ENCODE assay signal across 29 mouse cellular contexts in the genomic region with DNA sequence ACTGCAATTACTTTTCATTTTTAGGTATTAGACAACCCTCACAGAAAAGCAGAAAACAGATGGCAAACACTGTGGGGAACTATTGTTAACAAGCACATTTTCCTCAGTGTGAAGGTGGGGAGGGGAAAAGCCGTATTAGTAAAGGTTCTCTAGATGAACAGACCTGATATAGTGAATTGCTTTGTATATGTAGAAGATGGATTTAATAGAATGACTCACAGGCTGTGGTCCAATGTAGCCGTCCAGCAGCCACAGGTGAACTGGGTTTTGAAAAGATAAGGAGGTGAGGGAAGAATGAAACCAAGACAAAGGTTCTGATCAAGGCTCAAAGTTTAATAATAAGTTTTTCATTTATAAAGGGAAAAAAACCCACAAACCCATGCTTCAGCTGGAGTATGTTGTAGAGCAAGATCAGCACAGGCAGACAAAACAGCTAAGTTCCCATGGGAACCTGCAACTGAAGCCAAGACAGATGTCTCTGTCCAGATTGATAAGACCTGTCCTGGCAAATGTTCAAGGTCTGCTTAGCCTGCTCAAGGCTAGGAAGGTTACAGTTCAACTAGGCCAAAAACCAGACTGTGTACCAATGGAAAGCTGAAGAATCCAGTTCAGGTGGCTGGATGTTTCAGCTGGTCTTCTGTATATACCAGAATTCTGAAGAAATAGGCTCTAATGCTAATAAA. TPM values are rescaled to one million over a fixed set of nuclear protein-coding genes. Genes with fewer than 3 reads are reported as not detected.
DNase-seq lines count a peak whose midpoint lies in the region; ATAC-seq and TF ChIP-seq lines count a peak whose summit lies in the region.
"Had no signal": no experiment of that assay in that cellular context is flagged by ENCODE, and none has a peak within 500 bp of the region (broad histone marks: within the 10 kb centered on the region; RNA-seq: fewer than 3 reads in every experiment).

No protein-coding gene starts in this region.

- no peak for DNase-seq in liver, embryonic 14.5 days (ENCODE audit: low read depth in 3 of 3, low spot score in 3 of 3)
- DNase-seq in liver = no peak
- DNase-seq in testis, postnatal 14 days (ENCODE audit: low spot score) = peak; percentile 14
- no peak for DNase-seq in testis, postnatal 10 days (ENCODE audit: low spot score)
- DNase-seq in kidney, adult 8-10 months = no peak
- DNase-seq in embryo, embryonic 11 days = no peak
- DNase-seq: cerebellum, adult 8-10 months; forebrain, postnatal 0 days; right cerebral cortex, postnatal 14 days; thymus, adult 2 months had no signal

- TF ChIP-seq CTCF in liver, embryonic 14.5 days (IDR thresholded peaks at IDR 0.05; ENCODE audit: low read depth) = no peak

- TF ChIP-seq EP300 in liver, embryonic 14.5 days (IDR thresholded peaks at IDR 0.05; ENCODE audit: low read depth) = no peak; the same call in 1 of the 2 replicates

- peak; percentile 42; the same call in 1 of the 2 replicates for ATAC-seq in liver, embryonic 14.5 days (ENCODE audit: insufficient read depth)
- peak; percentile 81 for ATAC-seq in erythroblast, adult 5-6 weeks (replicated peaks; ENCODE audit: low FRiP score, poor library complexity, severe bottlenecking)
- ATAC-seq in stomach, embryonic 16.5 days (ENCODE audit: insufficient read depth, low FRiP score) = peak; percentile 47; the same call in 1 of the 2 replicates
- ATAC-seq: CD4-positive, CD25-positive, alpha-beta regulatory T cell, adult 4 months; forebrain, postnatal 0 days; inflammation-experienced regulatory T-cells, adult 6 months had no signal

- no peaks in the 10 kb centered on the region for H3K4me1 ChIP-seq in liver, embryonic 14.5 days (replicated peaks; ENCODE audit: control insufficient read depth in 2 of 2, insufficient read depth in 2 of 2, low read length in 1 of 2)
- no peaks in the 10 kb centered on the region for H3K4me1 ChIP-seq in stomach, embryonic 16.5 days (ENCODE audit: control insufficient read depth, insufficient read depth, low read length)
- H3K4me1 ChIP-seq: embryonic facial prominence, embryonic 13.5 days; forebrain, embryonic 10.5 days; hindbrain, embryonic 13.5 days; limb, embryonic 13.5 days; midbrain, embryonic 12.5 days had no signal

- no peaks in the 10 kb centered on the region for H3K9me3 ChIP-seq in liver, embryonic 14.5 days (ENCODE audit: control insufficient read depth, low read length)
- no peaks in the 10 kb centered on the region for H3K9me3 ChIP-seq in stomach, embryonic 16.5 days (replicated peaks; ENCODE audit: control insufficient read depth, low read length)
- H3K9me3 ChIP-seq: embryonic facial prominence, embryonic 13.5 days; forebrain, embryonic 10.5 days; hindbrain, embryonic 13.5 days; limb, embryonic 13.5 days; midbrain, embryonic 12.5 days had no signal

- no peak overlapping the region for H3K4me3 ChIP-seq in liver, embryonic 14.5 days (ENCODE audit: insufficient read depth in 1 of 2, low read depth in 2 of 2, low read length in 2 of 2)
- no peak overlapping the region for H3K4me3 ChIP-seq in stomach, embryonic 16.5 days (replicated peaks; ENCODE audit: low read length)
- H3K4me3 ChIP-seq: embryonic facial prominence, embryonic 13.5 days; forebrain, embryonic 10.5 days; hindbrain, embryonic 13.5 days; limb, embryonic 13.5 days; midbrain, embryonic 12.5 days; myocyte had no signal

- no peaks in the 10 kb centered on the region for H3K27me3 ChIP-seq in liver, embryonic 14.5 days (ENCODE audit: control insufficient read depth, insufficient read depth, low read length)
- H3K27me3 ChIP-seq in stomach, embryonic 16.5 days (ENCODE audit: control insufficient read depth, insufficient read depth, low read length) = no peaks in the 10 kb centered on the region
- H3K27me3 ChIP-seq: embryonic facial prominence, embryonic 13.5 days; hindbrain, embryonic 13.5 days; limb, embryonic 13.5 days; midbrain, embryonic 12.5 days had no signal

- WGBS in liver, embryonic 14.5 days (ENCODE audit: insufficient replicate concordance) = 40% methylated on average over 2 of the region's 2 CpGs
- whole genome bisulfite sequencing in stomach, embryonic 16.5 days = 73% methylated on average over 2 of the region's 2 CpGs

- H3K27ac ChIP-seq in liver, embryonic 14.5 days = no peak overlapping the region
- H3K27ac ChIP-seq in stomach, embryonic 16.5 days (ENCODE audit: low read length) = no peak overlapping the region
- H3K27ac ChIP-seq: embryonic facial prominence, embryonic 13.5 days; forebrain, embryonic 10.5 days; hindbrain, embryonic 13.5 days; kidney, postnatal 0 days; limb, embryonic 13.5 days; macrophage; midbrain, embryonic 12.5 days had no signal

- H3K9ac ChIP-seq in liver, embryonic 14.5 days (replicated peaks) = no peak overlapping the region
- H3K9ac ChIP-seq in stomach, embryonic 16.5 days (ENCODE audit: low read length) = no peak overlapping the region
- H3K9ac ChIP-seq: embryonic facial prominence, embryonic 13.5 days; forebrain, postnatal 0 days; hindbrain, embryonic 13.5 days; limb, embryonic 13.5 days; midbrain, embryonic 12.5 days had no signal

- H3K4me2 ChIP-seq in liver, embryonic 14.5 days (ENCODE audit: low read depth) = no peak overlapping the region
- no peak overlapping the region for H3K4me2 ChIP-seq in stomach, embryonic 16.5 days (ENCODE audit: low read depth, low read length)
- H3K4me2 ChIP-seq: embryonic facial prominence, embryonic 13.5 days; hindbrain, embryonic 13.5 days; limb, embryonic 13.5 days; midbrain, embryonic 12.5 days had no signal

- H3K36me3 ChIP-seq in liver, embryonic 14.5 days (replicated peaks; ENCODE audit: control insufficient read depth, insufficient read depth, low read depth) = no peaks in the 10 kb centered on the region
- no peaks in the 10 kb centered on the region for H3K36me3 ChIP-seq in stomach, embryonic 16.5 days (ENCODE audit: control insufficient read depth, insufficient read depth, low read length)
- H3K36me3 ChIP-seq: embryonic facial prominence, embryonic 13.5 days; forebrain, embryonic 10.5 days; hindbrain, embryonic 13.5 days; limb, embryonic 13.5 days; midbrain, embryonic 12.5 days had no signal

RNA-seq across cellular contexts. Expression of gene Vmn2r84, which starts 21.5 kb away (rescaled TPM):
- polyA plus RNA-seq in liver, embryonic 14.5 days (2012; rRNA removed) = not detected in 2 replicates
- 0.01 and 0.03 TPM in 2 replicates for polyA plus RNA-seq in liver, embryonic 14.5 days (2014; fragmentation: Nextera tagmentation; extraction: Ambion mirVana)
- total RNA-seq in erythroblast, adult 5-6 weeks (2015; ENCODE audit: low replicate concordance) = not detected in 2 replicates
- total RNA-seq in erythroblast, adult 5-6 weeks (2017; ENCODE audit: low replicate concordance) = 0.17 TPM in 1 of 2 replicates, not detected in the other
- not detected in 2 replicates for polyA plus RNA-seq in stomach, embryonic 16.5 days (2015; fragmentation: Nextera tagmentation; extraction: Ambion mirVana)
- total RNA-seq: adrenal gland, postnatal 36 days; gastrocnemius, postnatal 4 days; heart, postnatal 14 days had no signal
- polyA plus RNA-seq: embryonic facial prominence, embryonic 13.5 days; forebrain, embryonic 10.5 days; hindbrain, embryonic 13.5 days; kidney, postnatal 0 days; limb, embryonic 13.5 days; lung, embryonic 16.5 days; macrophage; midbrain, embryonic 12.5 days; myocyte; urinary bladder, adult 2 months had no signal

RNA-seq across cellular contexts. Expression of gene Tespa1, which starts 50.0 kb away (rescaled TPM):
- polyA plus RNA-seq in liver, embryonic 14.5 days (2012; rRNA removed) = 0.71 and 1.3 TPM in 2 replicates
- 0.93 and 1.2 TPM in 2 replicates for polyA plus RNA-seq in liver, embryonic 14.5 days (2014; fragmentation: Nextera tagmentation; extraction: Ambion mirVana)
- 0.77 and 2.7 TPM in 2 replicates for total RNA-seq in erythroblast, adult 5-6 weeks (2015; ENCODE audit: low replicate concordance)
- total RNA-seq in erythroblast, adult 5-6 weeks (2017; ENCODE audit: low replicate concordance) = 2.5 and 3.2 TPM in 2 replicates
- polyA plus RNA-seq in stomach, embryonic 16.5 days (2015; fragmentation: Nextera tagmentation; extraction: Ambion mirVana) = 0.74 and 1.6 TPM in 2 replicates
- total RNA-seq: forebrain, postnatal 0 days had no signal
- polyA plus RNA-seq: forebrain, postnatal 0 days; hindbrain, embryonic 13.5 days; midbrain, embryonic 12.5 days; myocyte; neural tube, embryonic 14.5 days had no signal

RNA-seq across cellular contexts. Expression of gene Vmn2r85, which starts 56.9 kb away (rescaled TPM):
- not detected in 2 replicates for polyA plus RNA-seq in liver, embryonic 14.5 days (2012; rRNA removed)
- polyA plus RNA-seq in liver, embryonic 14.5 days (2014; fragmentation: Nextera tagmentation; extraction: Ambion mirVana) = not detected in 2 replicates
- not detected in 2 replicates for total RNA-seq in erythroblast, adult 5-6 weeks (2015; ENCODE audit: low replicate concordance)
- not detected in 2 replicates for total RNA-seq in erythroblast, adult 5-6 weeks (2017; ENCODE audit: low replicate concordance)
- not detected in 2 replicates for polyA plus RNA-seq in stomach, embryonic 16.5 days (2015; fragmentation: Nextera tagmentation; extraction: Ambion mirVana)
- total RNA-seq: adrenal gland, postnatal 36 days; ES-E14; gastrocnemius, postnatal 4 days; heart, postnatal 14 days had no signal
- polyA plus RNA-seq: embryonic facial prominence, embryonic 13.5 days; forebrain, embryonic 10.5 days; hindbrain, embryonic 13.5 days; kidney, postnatal 0 days; limb, embryonic 13.5 days; lung, embryonic 16.5 days; macrophage; midbrain, embryonic 12.5 days; myocyte; thymus, adult 2 months; urinary bladder, adult 2 months had no signal
